ENCODE assay signal across 9 mouse cellular contexts in the genomic region with DNA sequence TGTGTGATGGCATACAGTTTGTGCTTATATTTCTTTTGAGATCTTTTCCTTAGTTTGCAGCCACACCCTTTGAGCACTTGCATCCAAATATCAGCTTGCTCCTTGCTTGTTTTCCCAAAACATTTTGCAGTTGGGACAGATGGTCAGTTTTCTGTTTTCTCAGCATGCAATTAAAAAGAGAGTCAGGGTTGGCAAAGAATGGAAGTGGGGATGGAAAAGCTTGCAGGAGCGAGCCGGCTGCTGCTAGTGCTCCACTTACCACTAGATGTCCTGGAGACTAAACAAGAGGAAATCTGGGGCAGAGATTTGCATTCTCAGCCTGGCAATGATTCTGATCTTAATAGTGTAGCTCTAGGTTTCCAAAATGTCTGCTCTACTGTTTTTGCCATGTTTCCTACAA.
A peak's percentile ranks its signal among the peaks of the same experiment; 100 is the strongest.
DNase-seq lines count a peak whose midpoint lies in the region.
"Had no signal": no experiment of that assay in that cellular context is flagged by ENCODE, and none has a peak within 500 bp of the region (broad histone marks: within the 10 kb centered on the region; RNA-seq: fewer than 3 reads in every experiment).

No protein-coding gene starts in this region.

- DNase-seq in embryo, embryonic 10 days (ENCODE audit: low spot score), result peak; percentile 32
- no peak for DNase-seq in embryo, embryonic 9.5 days (ENCODE audit: extremely low spot score)
- DNase-seq in lung, postnatal 10 days, result peak; percentile 14
- no peak for DNase-seq in lung, postnatal 25 days (ENCODE audit: low spot score)
- DNase-seq in layer of hippocampus, adult 11-12 months (ENCODE audit: low spot score), result peak; percentile 22
- peak; percentile 46 for DNase-seq in right cerebral cortex, postnatal 4 days
- DNase-seq in heart, postnatal 4 days, result no peak
- no peak for DNase-seq in spleen, adult 12 weeks (ENCODE audit: low spot score)
- DNase-seq: kidney, adult 11 months had no signal

Comparison
In these comparisons a context has a peak if more than half of its experiments do, and no peak if none do; other contexts are left out.
1. DNase-seq: peak in embryo, embryonic 10 days (single experiment), lung, postnatal 10 days (single experiment), layer of hippocampus, adult 11-12 months (single experiment) and right cerebral cortex, postnatal 4 days (single experiment); none in embryo, embryonic 9.5 days (single experiment), lung, postnatal 25 days (single experiment), heart, postnatal 4 days (single experiment) and spleen, adult 12 weeks (single experiment).